Mouse (Mus musculus) forebrain, embryonic 12.5 days (tissue): ENCODE measurements around the gene Rbm39. TPM values are rescaled to one million over a fixed set of nuclear protein-coding genes. Genes with fewer than 3 reads are reported as not detected.

ENCODE experiments used
- ATAC-seq: fragments of 200-750 bp; cut with Nextera tagmentation; 2 replicates; pipeline ENCODE4 v1.8.0; 2017; ENCODE audit warnings: moderate TSS enrichment; ENCODE audit not compliant: low FRiP score
- H3K27ac ChIP-seq: fragments of 300-500 bp; sonication (generic); 2 replicates; pipeline ENCODE4 v1.5.1; 2016; ENCODE audit warnings: mild to moderate bottlenecking
- H3K27me3 ChIP-seq: fragments of 300-500 bp; sonication (generic); 2 replicates; pipeline ENCODE4 v1.6.1; 2016; ENCODE audit warnings: mild to moderate bottlenecking
- H3K36me3 ChIP-seq: fragments of 300-500 bp; sonication (generic); replicated peaks from 2 replicates; pipeline ENCODE4 v1.6.1; 2016; ENCODE audit warnings: mild to moderate bottlenecking
- H3K4me1 ChIP-seq: fragments of 300-500 bp; sonication (generic); 2 replicates; pipeline ENCODE4 v1.6.1; 2016
- H3K4me2 ChIP-seq: fragments of 300-500 bp; sonication (generic); 2 replicates; pipeline ENCODE4 v1.6.1; 2016; ENCODE audit warnings: mild to moderate bottlenecking, moderate library complexity
- H3K4me3 ChIP-seq: fragments of 300-500 bp; sonication (generic); replicated peaks from 2 replicates; pipeline ENCODE4 v1.5.1; 2016; ENCODE audit warnings: mild to moderate bottlenecking
- H3K9ac ChIP-seq: fragments of 300-500 bp; sonication (generic); 2 replicates; pipeline ENCODE4 v1.6.1; 2016; ENCODE audit warnings: mild to moderate bottlenecking
- H3K9me3 ChIP-seq: fragments of 300-500 bp; sonication (generic); 2 replicates; pipeline ENCODE4 v1.6.1; 2016
- WGBS: fragments of 180-500 bp; shearing (Covaris S2); methylation state at CpG from one replicate; pipeline ENCODE4 v1.1.7; 2016; 5-methylcytosine and 5-hydroxymethylcytosine counted together
- polyA plus RNA-seq: library from polyadenylated mRNA; unstranded; fragments of >200 nt; fragmentation: Nextera tagmentation; extraction: Ambion mirVana; gene quantifications from 2 replicates; pipeline ENCODE4 v1.2.1, GENCODE M21; 2016

Rbm39 gene
- polyA plus RNA-seq, 1 experiment from 2014 or later = 716 TPM

DNA sequence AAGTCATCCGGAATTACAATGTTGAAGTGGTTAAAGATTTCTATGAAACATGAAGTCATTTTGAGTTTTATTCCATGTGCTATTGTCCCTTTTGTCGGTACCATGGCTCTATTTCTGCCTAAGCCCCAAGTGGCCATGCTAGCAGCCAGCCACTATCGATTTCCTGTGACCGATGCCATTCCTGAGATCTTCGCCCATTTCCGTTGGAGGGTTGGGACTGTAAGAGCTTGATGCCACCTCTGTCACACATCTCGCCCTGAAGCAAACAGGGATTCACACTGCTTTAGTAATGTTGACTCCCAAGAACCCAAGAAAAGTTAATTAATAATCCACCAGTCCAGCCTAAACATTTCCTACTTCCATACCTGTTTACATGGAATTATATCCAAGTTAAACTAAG lies 2.4 kb downstream of the Rbm39 start:
- Histone ChIP-seq H3K4me1 (peaks cover 27% of the 10 kb centered on the region), H3K9me3 (no peaks in the 10 kb centered on the region), H3K9ac (no peak overlapping the region), H3K4me3 (peak overlapping the region; percentile 100; the same call in 1 of the 2 replicates), H3K27me3 (0 out of 2 replicates have a peak, but pooled peaks cover 3% of the 10 kb centered on the region), H3K4me2 (peak overlapping the region; percentile 69), H3K27ac (no peak overlapping the region), H3K36me3 (peaks cover 43% of the 10 kb centered on the region)
- ATAC-seq = no peak
- WGBS = 86% methylated on average over 7 of the region's 7 CpGs

DNA sequence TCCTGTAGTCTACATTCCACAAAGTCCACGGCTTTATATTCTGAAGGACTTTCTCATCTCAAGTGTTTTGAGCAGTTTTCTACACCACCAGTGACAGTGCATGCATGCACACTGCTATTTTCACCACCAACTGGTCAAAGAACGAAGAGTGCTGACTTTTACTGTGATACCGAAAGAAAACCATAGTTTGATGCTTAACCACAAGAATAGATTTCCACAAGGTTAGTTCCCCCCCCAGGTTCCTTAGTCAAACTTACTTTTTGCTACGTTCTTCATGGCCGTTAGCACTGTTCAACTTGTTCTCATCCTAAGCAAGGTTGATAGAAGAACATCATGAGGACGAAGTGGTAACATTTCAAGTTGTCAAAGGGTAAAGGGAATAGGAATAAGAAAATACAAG lies 3.0 kb downstream of the Rbm39 start:
- H3K27ac ChIP-seq = no peak overlapping the region
- H3K4me2 ChIP-seq = no peak overlapping the region
- peaks cover 27% of the 10 kb centered on the region for H3K4me1 ChIP-seq
- H3K36me3 ChIP-seq = peaks cover 49% of the 10 kb centered on the region
- no peak for ATAC-seq
- no peak overlapping the region for H3K4me3 ChIP-seq
- no peaks in the 10 kb centered on the region for H3K9me3 ChIP-seq
- no peak overlapping the region for H3K9ac ChIP-seq
- 86% methylated on average over 6 of the region's 6 CpGs for WGBS
- H3K27me3 ChIP-seq = 0 out of 2 replicates have a peak, but pooled peaks cover 3% of the 10 kb centered on the region

DNA sequence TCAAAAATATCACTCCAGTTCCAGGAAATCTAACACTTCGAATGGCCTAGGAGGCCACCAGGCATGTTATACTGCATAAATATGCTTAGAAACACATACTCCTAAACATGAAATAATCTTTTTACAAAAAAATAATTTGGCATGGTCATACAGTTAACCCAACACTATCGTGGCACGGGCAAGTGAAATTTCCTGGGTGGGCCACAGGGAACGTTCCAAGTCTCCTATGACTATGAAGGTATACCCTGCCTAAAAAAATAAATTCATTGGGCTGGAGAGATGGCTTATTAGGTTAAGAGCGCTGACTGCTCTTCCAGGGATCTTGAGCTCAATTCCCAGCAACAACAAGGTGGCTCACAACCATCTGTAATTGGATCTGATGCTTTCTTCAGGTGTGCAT lies 13.5 kb downstream of the Rbm39 start:
- H3K4me2 ChIP-seq = no peak overlapping the region
- peaks cover 84% of the 10 kb centered on the region for H3K36me3 ChIP-seq
- WGBS = 96% methylated on average over 5 of the region's 5 CpGs
- H3K27me3 ChIP-seq = no peaks in the 10 kb centered on the region
- H3K9ac ChIP-seq = no peak overlapping the region
- no peak overlapping the region for H3K4me3 ChIP-seq
- no peaks in the 10 kb centered on the region for H3K4me1 ChIP-seq
- H3K9me3 ChIP-seq = no peaks in the 10 kb centered on the region
- no peak for ATAC-seq
- H3K27ac ChIP-seq = no peak overlapping the region

- no peak overlapping the region for H3K4me2 ChIP-seq
- peaks cover 80% of the 10 kb centered on the region for H3K36me3 ChIP-seq
- H3K9me3 ChIP-seq = no peaks in the 10 kb centered on the region
- 98% methylated on average over 1 of the region's 1 CpGs for WGBS
- no peaks in the 10 kb centered on the region for H3K27me3 ChIP-seq
- no peak overlapping the region for H3K4me3 ChIP-seq
- H3K9ac ChIP-seq = no peak overlapping the region
- no peaks in the 10 kb centered on the region for H3K4me1 ChIP-seq
- ATAC-seq = no peak
- H3K27ac ChIP-seq = no peak overlapping the region
Measured at GRCm38 (mm10) chr2:156165478-156165877, 14.6 kb downstream of the Rbm39 start.

DNA sequence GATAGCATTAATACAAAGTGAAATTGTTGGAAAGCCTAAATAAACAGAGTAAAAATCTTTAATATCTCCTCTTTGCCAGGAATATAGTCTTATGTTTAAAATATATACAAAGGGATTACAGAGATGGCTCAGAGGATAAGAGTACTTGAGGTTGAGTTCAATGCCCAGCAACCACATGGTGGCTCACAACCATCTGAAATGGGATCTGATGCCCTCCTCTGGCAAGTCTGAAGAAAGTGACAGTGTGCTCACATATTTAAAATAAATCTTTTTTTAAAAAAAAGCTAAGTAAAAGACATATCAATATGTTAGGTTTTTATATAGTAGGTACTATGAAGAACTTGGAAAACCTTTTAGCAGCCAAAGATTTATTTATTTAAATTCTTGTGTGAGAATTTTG lies 28.5 kb downstream of the Rbm39 start:
- Histone ChIP-seq H3K36me3 (peaks cover 64% of the 10 kb centered on the region), H3K27me3 (no peaks in the 10 kb centered on the region), H3K4me2 (no peak overlapping the region), H3K9ac (no peak overlapping the region), H3K4me3 (no peak overlapping the region), H3K4me1 (no peaks in the 10 kb centered on the region), H3K27ac (no peak overlapping the region), H3K9me3 (no peaks in the 10 kb centered on the region)
- ATAC-seq = no peak

GRCm38 (mm10) chr2:156147316-156147915 lies 32.6 kb downstream of the Rbm39 start:
- no peaks in the 10 kb centered on the region for H3K27me3 ChIP-seq
- no peak for ATAC-seq
- 91% methylated on average over 3 of the region's 3 CpGs for WGBS
- peaks cover 19% of the 10 kb centered on the region for H3K4me1 ChIP-seq
- H3K36me3 ChIP-seq = peaks cover 47% of the 10 kb centered on the region
- H3K4me3 ChIP-seq = no peak overlapping the region
- no peak overlapping the region for H3K9ac ChIP-seq
- no peak overlapping the region for H3K27ac ChIP-seq
- H3K4me2 ChIP-seq = no peak overlapping the region
- H3K9me3 ChIP-seq = no peaks in the 10 kb centered on the region

- Histone ChIP-seq H3K27me3 (no peaks in the 10 kb centered on the region), H3K27ac (no peak overlapping the region), H3K4me3 (no peak overlapping the region), H3K9ac (no peak overlapping the region), H3K4me2 (no peak overlapping the region), H3K36me3 (peaks cover 47% of the 10 kb centered on the region), H3K4me1 (peaks cover 19% of the 10 kb centered on the region), H3K9me3 (no peaks in the 10 kb centered on the region)
- 75% methylated on average over 5 of the region's 5 CpGs for WGBS
- ATAC-seq = no peak
Measured at GRCm38 (mm10) chr2:156146272-156146989, 33.6 kb downstream of the Rbm39 start.

DNA sequence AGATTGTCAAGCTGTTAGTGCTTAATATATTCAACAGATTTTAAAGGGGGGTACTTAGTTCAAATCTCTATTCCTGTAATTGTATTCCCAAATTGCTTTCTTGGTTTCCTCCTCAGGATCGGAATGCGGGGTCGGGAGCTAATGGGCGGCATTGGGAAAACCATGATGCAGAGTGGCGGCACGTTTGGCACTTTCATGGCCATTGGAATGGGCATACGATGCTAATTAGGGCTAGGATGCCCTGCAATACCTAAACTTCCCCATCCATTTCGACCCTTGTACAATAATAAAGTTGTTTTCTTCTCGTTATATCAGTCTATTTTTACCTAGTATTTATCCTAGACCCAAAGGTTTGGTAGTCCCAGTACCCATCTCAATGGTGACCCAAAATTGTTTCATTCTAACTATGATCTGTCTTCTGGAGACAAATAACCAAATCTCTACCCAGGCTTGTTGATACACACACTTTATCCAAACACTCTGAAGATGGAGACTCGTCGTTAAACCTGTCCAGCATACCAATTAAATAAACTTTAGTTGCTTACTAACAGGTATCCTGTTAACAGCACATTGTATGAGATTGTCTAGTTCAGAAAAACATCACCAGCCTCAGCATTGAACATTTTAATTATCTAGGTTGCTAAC lies 34.4 kb downstream of the Rbm39 start:
- H3K4me2 ChIP-seq = peak overlapping the region; percentile 72
- H3K27ac ChIP-seq = no peak overlapping the region
- H3K4me3 ChIP-seq = no peak overlapping the region
- no peak overlapping the region for H3K9ac ChIP-seq
- no peaks in the 10 kb centered on the region for H3K27me3 ChIP-seq
- no peaks in the 10 kb centered on the region for H3K9me3 ChIP-seq
- H3K36me3 ChIP-seq = peaks cover 41% of the 10 kb centered on the region
- no peak for ATAC-seq
- WGBS = 60% methylated on average over 11 of the region's 11 CpGs
- peaks cover 19% of the 10 kb centered on the region for H3K4me1 ChIP-seq

- ATAC-seq = peak; percentile 99
- under 1% methylated on average over 70 of the region's 70 CpGs for WGBS
- H3K4me3 ChIP-seq = peak within 1 kb of the TSS; percentile 75
Measured at GRCm38 (mm10) chr2:156143953-156144724, 35.9 kb downstream of the Rbm39 start, which contains the start of the genes Romo1 and Nfs1. TSS of gene Romo1 (plus strand) at chr2:156144039. TSS of gene Nfs1 (minus strand) at chr2:156144186.

DNA sequence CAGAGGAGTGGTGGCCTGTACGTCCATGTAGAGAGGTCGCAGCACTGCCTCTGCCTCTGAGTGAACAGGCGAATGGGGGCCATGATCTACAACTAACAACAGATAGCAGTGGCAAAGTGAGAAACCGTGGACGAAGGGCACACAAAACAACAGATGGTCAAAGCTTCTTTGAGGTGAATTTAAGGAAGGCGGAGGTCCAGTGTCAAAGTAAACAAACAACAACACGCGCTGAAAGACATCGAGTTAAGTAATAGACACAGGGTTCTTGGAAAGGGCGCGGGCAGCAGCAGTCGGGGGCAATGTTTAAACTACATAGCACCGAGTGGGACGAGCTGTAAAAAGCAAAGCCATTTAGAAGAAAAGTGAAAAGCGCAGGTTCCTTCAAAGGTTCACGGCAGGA lies 36.7 kb downstream of the Rbm39 start:
- H3K36me3 ChIP-seq = peaks cover 24% of the 10 kb centered on the region
- no peaks in the 10 kb centered on the region for H3K27me3 ChIP-seq
- peak overlapping the region; percentile 87 for H3K9ac ChIP-seq
- H3K27ac ChIP-seq = peak overlapping the region; percentile 95
- H3K4me1 ChIP-seq = peaks cover 19% of the 10 kb centered on the region
- H3K4me2 ChIP-seq = peak overlapping the region; percentile 72
- no peak; the same call in 1 of the 2 replicates for ATAC-seq
- H3K4me3 ChIP-seq = peak overlapping the region; percentile 75
- no peaks in the 10 kb centered on the region for H3K9me3 ChIP-seq
- 3% methylated on average over 16 of the region's 16 CpGs for WGBS

More at GRCm38 (mm10) chr2:156143953-156144724, 35.9 kb downstream of the Rbm39 start, which contains the start of the genes Romo1 and Nfs1:
- Histone ChIP-seq H3K36me3 (peaks cover 31% of the 10 kb centered on the region), H3K9me3 (no peaks in the 10 kb centered on the region), H3K4me1 (peaks cover 19% of the 10 kb centered on the region), H3K9ac (peak within 1 kb of the TSS; percentile 87), H3K27me3 (no peaks in the 10 kb centered on the region), H3K4me2 (peak within 1 kb of the TSS; percentile 72), H3K27ac (peak within 1 kb of the TSS; percentile 95)

DNA sequence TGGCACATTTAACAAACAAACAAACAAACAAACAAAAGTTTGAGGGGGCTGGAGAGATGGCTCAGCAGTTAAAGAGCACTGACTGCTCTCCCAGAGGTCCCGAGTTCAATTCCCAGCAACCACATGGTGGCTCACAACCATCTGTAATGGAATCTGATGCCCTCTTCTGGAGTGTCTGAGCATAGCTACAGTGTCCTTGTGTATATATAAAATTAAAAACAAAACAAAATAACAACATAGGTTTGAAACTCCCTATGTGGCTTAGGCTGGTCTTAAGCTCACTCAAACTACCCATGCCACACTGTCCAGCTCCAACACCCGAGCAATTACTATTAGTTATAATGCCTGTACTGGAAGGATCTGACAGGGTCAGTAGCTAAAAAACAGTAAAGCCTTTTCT lies 37.2 kb downstream of the Rbm39 start:
- H3K4me1 ChIP-seq = peaks cover 19% of the 10 kb centered on the region
- no peaks in the 10 kb centered on the region for H3K27me3 ChIP-seq
- peak overlapping the region; percentile 72 for H3K4me2 ChIP-seq
- ATAC-seq = no peak
- H3K27ac ChIP-seq = no peak overlapping the region
- peak overlapping the region; percentile 75 for H3K4me3 ChIP-seq
- peak overlapping the region; percentile 87 for H3K9ac ChIP-seq
- H3K36me3 ChIP-seq = peaks cover 18% of the 10 kb centered on the region
- 77% methylated on average over 2 of the region's 2 CpGs for WGBS
- H3K9me3 ChIP-seq = no peaks in the 10 kb centered on the region

GRCm38 (mm10) chr2:156135695-156136094 lies 44.3 kb downstream of the Rbm39 start:
- no peak overlapping the region for H3K9ac ChIP-seq
- peaks cover 9% of the 10 kb centered on the region for H3K36me3 ChIP-seq
- WGBS = 89% methylated on average over 6 of the region's 6 CpGs
- no peaks in the 10 kb centered on the region for H3K4me1 ChIP-seq
- no peak for ATAC-seq
- no peak overlapping the region for H3K4me2 ChIP-seq
- H3K4me3 ChIP-seq = no peak overlapping the region
- H3K27ac ChIP-seq = no peak overlapping the region
- no peaks in the 10 kb centered on the region for H3K27me3 ChIP-seq
- no peaks in the 10 kb centered on the region for H3K9me3 ChIP-seq
